Mouse (Mus musculus) ES-Bruce4 (cell line): ENCODE measurements around the gene Ugt1a7c.

ENCODE experiments used
- EP300 ChIP-seq: IDR thresholded peaks from 2 replicates; pipeline ENCODE4 v1.6.1; 2011; ENCODE audit warnings: low read depth, low read length; ENCODE audit not compliant: insufficient read depth
- POLR2A ChIP-seq: IDR thresholded peaks from one replicate; pipeline ENCODE4 v1.8.1; 2011; ENCODE audit warnings: low read length; ENCODE audit not compliant: insufficient read depth

- TF ChIP-seq EP300, result no peak
- TF ChIP-seq POLR2A, result no peak
Observed at GRCm38 (mm10) chr1:88261706-88262105, 166.8 kb downstream of the Ugt1a7c start.
